Mouse (Mus musculus) spleen, postnatal 10 days (tissue): ENCODE data around the gene Optn.
A peak's percentile ranks its signal among the peaks of the same experiment; 100 is the strongest.

ENCODE experiments used
- DNase-seq, 2 experiments: peaks; one replicate each; pipeline ENCODE4 v3.0.0; 2021 to 2022; ENCODE audit warnings: low spot score in 2 of 2

Optn gene

GRCm38 (mm10) chr2:5029808-5030207 lies 34.0 kb downstream of the Optn start:
- no peak for DNase-seq

- DNase-seq = no peak
These were observed 35.8 kb downstream of the Optn start for GRCm38 (mm10) chr2:5028047-5028446.

- DNase-seq = no peak
These were observed 36.8 kb downstream of the Optn start for GRCm38 (mm10) chr2:5027057-5027456.

- DNase-seq = peak in 1 of 2 experiments; percentile 49
These were observed 38.6 kb downstream of the Optn start for GRCm38 (mm10) chr2:5025162-5025733.

GRCm38 (mm10) chr2:5023699-5024399 lies 40.0 kb downstream of the Optn start:
- no peak for DNase-seq

- no peak for DNase-seq
These were observed 40.6 kb downstream of the Optn start for GRCm38 (mm10) chr2:5023275-5023674.

- DNase-seq = no peak
These were observed 44.1 kb downstream of the Optn start for GRCm38 (mm10) chr2:5019708-5020107.

- no peak for DNase-seq
These were observed 46.9 kb downstream of the Optn start for GRCm38 (mm10) chr2:5016922-5017321.

- no peak for DNase-seq
These were observed 48.3 kb downstream of the Optn start for GRCm38 (mm10) chr2:5015527-5015926.

GRCm38 (mm10) chr2:5014616-5015015 lies 49.2 kb downstream of the Optn start:
- DNase-seq = peak in 1 of 2 experiments; percentile 32

- DNase-seq = peak; percentile 86 to 94
These were observed 51.1 kb downstream of the Optn start, which contains the start of gene Mcm10 for GRCm38 (mm10) chr2:5012491-5013324. TSS of gene Mcm10 (minus strand) at chr2:5012791.

- peak in 1 of 2 experiments; percentile 18 for DNase-seq
These were observed 51.9 kb downstream of the Optn start for GRCm38 (mm10) chr2:5011898-5012490.

GRCm38 (mm10) chr2:5007107-5007506 lies 56.7 kb downstream of the Optn start:
- no peak for DNase-seq

GRCm38 (mm10) chr2:5001266-5001665 lies 62.6 kb downstream of the Optn start:
- DNase-seq = no peak

GRCm38 (mm10) chr2:4998905-4999304 lies 64.9 kb downstream of the Optn start:
- no peak for DNase-seq

GRCm38 (mm10) chr2:4996421-4996824 lies 67.4 kb downstream of the Optn start:
- no peak for DNase-seq

GRCm38 (mm10) chr2:4995646-4996045 lies 68.2 kb downstream of the Optn start:
- DNase-seq = no peak

- DNase-seq = no peak
These were observed 69.4 kb downstream of the Optn start for GRCm38 (mm10) chr2:4994436-4994835.

- no peak for DNase-seq
These were observed 70.3 kb downstream of the Optn start for GRCm38 (mm10) chr2:4993584-4993983.

GRCm38 (mm10) chr2:4988826-4989424 lies 74.9 kb downstream of the Optn start:
- no peak for DNase-seq

- no peak for DNase-seq
These were observed 76.3 kb downstream of the Optn start for GRCm38 (mm10) chr2:4987388-4988180.
